In genomic region chr15:101065069-101065468, GRCm38 (mm10) we compare ENCODE assay signal across 15 mouse cellular contexts. TPM values are rescaled to one million over a fixed set of nuclear protein-coding genes. Genes with fewer than 3 reads are reported as not detected.
DNase-seq lines count a peak whose midpoint lies in the region; ATAC-seq and TF ChIP-seq lines count a peak whose summit lies in the region.
"Had no signal": no experiment of that assay in that cellular context is flagged by ENCODE, and none has a peak within 500 bp of the region (broad histone marks: within the 10 kb centered on the region; RNA-seq: fewer than 3 reads in every experiment).

No protein-coding gene starts in this region.

- TF ChIP-seq EP300 in heart, adult 2 months (IDR thresholded peaks at IDR 0.05; ENCODE audit: insufficient read depth, low read depth, low read length), result no peak

- peak overlapping the region; percentile 31; the same call in 1 of the 2 replicates for H3K27ac ChIP-seq in heart, adult 2 months
- H3K27ac ChIP-seq in midbrain, embryonic 11.5 days (ENCODE audit: low read depth, low read length), result peak overlapping the region; percentile 92
- no peak overlapping the region for H3K27ac ChIP-seq in midbrain, embryonic 16.5 days (ENCODE audit: low read length)
- H3K27ac ChIP-seq: heart, embryonic 15.5 days; lung, embryonic 15.5 days had no signal

- 31% methylated on average over 6 of the region's 6 CpGs for WGBS in heart, adult 2 months
- WGBS in midbrain, embryonic 11.5 days, result 11% methylated on average over 6 of the region's 6 CpGs
- 22% methylated on average over 6 of the region's 6 CpGs for WGBS in midbrain, embryonic 16.5 days

- ATAC-seq in midbrain, embryonic 11.5 days (ENCODE audit: low FRiP score), result no peak
- ATAC-seq in midbrain, embryonic 16.5 days, result no peak
- ATAC-seq: forebrain, embryonic 14.5 days had no signal

- no peaks in the 10 kb centered on the region for H3K36me3 ChIP-seq in heart, adult 2 months (ENCODE audit: control insufficient read depth, insufficient read depth, low read length)
- H3K36me3 ChIP-seq in midbrain, embryonic 11.5 days (ENCODE audit: control insufficient read depth, insufficient read depth, low read length), result no peaks in the 10 kb centered on the region
- H3K36me3 ChIP-seq in midbrain, embryonic 16.5 days (ENCODE audit: control insufficient read depth, insufficient read depth, low read length), result no peaks in the 10 kb centered on the region
- H3K36me3 ChIP-seq: heart, embryonic 15.5 days; lung, embryonic 15.5 days had no signal

- H3K4me1 ChIP-seq in heart, adult 2 months (ENCODE audit: control insufficient read depth, insufficient read depth, low read length), result peaks cover 22% of the 10 kb centered on the region
- peaks cover 80% of the 10 kb centered on the region for H3K4me1 ChIP-seq in midbrain, embryonic 11.5 days (ENCODE audit: control insufficient read depth, insufficient read depth, low read length)
- H3K4me1 ChIP-seq in midbrain, embryonic 16.5 days (ENCODE audit: control insufficient read depth, insufficient read depth, low read length), result peaks cover 9% of the 10 kb centered on the region; the same call in 1 of the 2 replicates

- peak; percentile 33 for DNase-seq in cerebellum, adult 11-12 months
- DNase-seq in cerebellum, postnatal 4 days (ENCODE audit: low spot score in 2 of 2), result no peak
- DNase-seq in heart, adult 2 months, result peak; percentile 46 to 62
- DNase-seq in heart, adult 8-10 months (ENCODE audit: low spot score), result no peak
- DNase-seq in midbrain, embryonic 11.5 days (ENCODE audit: low spot score, missing footprints), result no peak
- DNase-seq in retina, embryonic 14.5 days (ENCODE audit: low spot score), result peak; percentile 67
- DNase-seq in spleen, adult 18-20 months, result no peak

- no peaks in the 10 kb centered on the region for H3K79me2 ChIP-seq in heart, adult 2 months (replicated peaks; ENCODE audit: control insufficient read depth, insufficient read depth, low read length)

- H3K9me3 ChIP-seq in midbrain, embryonic 11.5 days (ENCODE audit: control insufficient read depth, low read length), result no peaks in the 10 kb centered on the region
- no peaks in the 10 kb centered on the region for H3K9me3 ChIP-seq in midbrain, embryonic 16.5 days (replicated peaks; ENCODE audit: control insufficient read depth, low read length, poor library complexity, severe bottlenecking)
- H3K9me3 ChIP-seq: heart, embryonic 15.5 days; lung, embryonic 15.5 days had no signal

- TF ChIP-seq POLR2A in heart, adult 2 months (IDR thresholded peaks at IDR 0.05; ENCODE audit: insufficient read depth, low read depth, low read length), result no peak

- H3K4me3 ChIP-seq in heart, adult 2 months, result no peak overlapping the region
- H3K4me3 ChIP-seq in midbrain, embryonic 11.5 days (ENCODE audit: low read depth, low read length), result no peak overlapping the region
- H3K4me3 ChIP-seq in midbrain, embryonic 16.5 days (ENCODE audit: low read depth, low read length), result no peak overlapping the region
- H3K4me3 ChIP-seq: heart, embryonic 15.5 days; lung, embryonic 15.5 days had no signal

- no peak overlapping the region for H3K9ac ChIP-seq in heart, adult 2 months (ENCODE audit: low read depth, low read length)
- peak overlapping the region; percentile 17; the same call in 1 of the 2 replicates for H3K9ac ChIP-seq in midbrain, embryonic 11.5 days (ENCODE audit: low read length)
- H3K9ac ChIP-seq in midbrain, embryonic 16.5 days (ENCODE audit: low read depth, low read length), result no peak overlapping the region
- H3K9ac ChIP-seq: heart, embryonic 15.5 days; lung, embryonic 15.5 days had no signal

- intact Hi-C loops in heart, adult 2 months (cut with DNase I), result no loop called here

- H3K4me2 ChIP-seq in midbrain, embryonic 11.5 days, result peak overlapping the region; percentile 14; the same call in 1 of the 2 replicates
- no peak overlapping the region for H3K4me2 ChIP-seq in midbrain, embryonic 16.5 days (ENCODE audit: low read length)
- H3K4me2 ChIP-seq: heart, embryonic 15.5 days; lung, embryonic 15.5 days had no signal

- TF ChIP-seq CTCF in heart, adult 2 months (IDR thresholded peaks at IDR 0.05), result no peak

- H3K27me3 ChIP-seq in heart, adult 2 months (ENCODE audit: control insufficient read depth, insufficient read depth, low read length), result no peaks in the 10 kb centered on the region
- H3K27me3 ChIP-seq in midbrain, embryonic 11.5 days (ENCODE audit: control insufficient read depth, insufficient read depth, low read length), result no peaks in the 10 kb centered on the region
- H3K27me3 ChIP-seq in midbrain, embryonic 16.5 days (ENCODE audit: control insufficient read depth, insufficient read depth, low read depth, low read length), result no peaks in the 10 kb centered on the region
- H3K27me3 ChIP-seq: lung, embryonic 15.5 days had no signal

RNA-seq across cellular contexts. Expression of gene Fignl2, which starts 13.3 kb away (rescaled TPM):
- 1 to 10 TPM in 1 of 2 experiments, under 1 TPM in 1; 0.86 to 1.3 TPM for total RNA-seq in heart, adult 2 months (2021)
- polyA plus RNA-seq in heart, adult 2 months (2012; rRNA removed), result 1.6 and 1.9 TPM in 2 replicates
- total RNA-seq in heart, adult 8-10 months (2022), result 1 to 10 TPM in 3 of 4 experiments, under 1 TPM in 1; 0.84 to 1.5 (median 1.2) TPM
- 1.0 and 1.4 TPM in 2 replicates for polyA plus RNA-seq in midbrain, embryonic 11.5 days (2014; fragmentation: Nextera tagmentation; extraction: Ambion mirVana)
- polyA plus RNA-seq in midbrain, embryonic 16.5 days (2015; fragmentation: Nextera tagmentation; extraction: Ambion mirVana), result 0.04 TPM in 1 of 2 replicates, not detected in the other
- total RNA-seq: common myeloid progenitor, adult 5-6 weeks had no signal
- polyA plus RNA-seq: forebrain, embryonic 14.5 days had no signal

RNA-seq across cellular contexts. Expression of gene Gm47841, which starts 17.9 kb away (rescaled TPM):
- not detected for total RNA-seq in heart, adult 2 months (2021)
- polyA plus RNA-seq in heart, adult 2 months (2012; rRNA removed), result not detected in 2 replicates
- total RNA-seq in heart, adult 8-10 months (2022), result under 1 TPM in 1 of 4 experiments, not detected in 3; 0.25 TPM
- polyA plus RNA-seq in midbrain, embryonic 11.5 days (2014; fragmentation: Nextera tagmentation; extraction: Ambion mirVana), result not detected in 2 replicates
- not detected in 2 replicates for polyA plus RNA-seq in midbrain, embryonic 16.5 days (2015; fragmentation: Nextera tagmentation; extraction: Ambion mirVana)
- total RNA-seq: common myeloid progenitor, adult 5-6 weeks had no signal
- polyA plus RNA-seq: forebrain, embryonic 14.5 days; heart, embryonic 15.5 days; large intestine, adult 2 months; stomach, embryonic 16.5 days had no signal

RNA-seq across cellular contexts. Expression of gene Ankrd33, which starts 50.5 kb away (rescaled TPM):
- not detected for total RNA-seq in heart, adult 2 months (2021)
- not detected in 2 replicates for polyA plus RNA-seq in heart, adult 2 months (2012; rRNA removed)
- not detected for total RNA-seq in heart, adult 8-10 months (2022)
- not detected in 2 replicates for polyA plus RNA-seq in midbrain, embryonic 11.5 days (2014; fragmentation: Nextera tagmentation; extraction: Ambion mirVana)
- not detected in 2 replicates for polyA plus RNA-seq in midbrain, embryonic 16.5 days (2015; fragmentation: Nextera tagmentation; extraction: Ambion mirVana)
- total RNA-seq: common myeloid progenitor, adult 5-6 weeks; left cerebral cortex, postnatal 10 days had no signal
- polyA plus RNA-seq: forebrain, embryonic 14.5 days; heart, embryonic 15.5 days; large intestine, adult 2 months; lung, embryonic 15.5 days; stomach, embryonic 16.5 days had no signal

Comparison
In these comparisons a context has a peak if more than half of its experiments do, and no peak if none do; other contexts are left out.
1. DNase-seq: peak in cerebellum, adult 11-12 months (single experiment), heart, adult 2 months (2 of 2) and retina, embryonic 14.5 days (single experiment); none in cerebellum, postnatal 4 days (0 of 2), heart, adult 8-10 months (single experiment), midbrain, embryonic 11.5 days (single experiment) and spleen, adult 18-20 months (0 of 2).